Mouse (Mus musculus): Measurements from ENCODE around the gene Sln. TPM values are rescaled to one million over a fixed set of nuclear protein-coding genes. Genes with fewer than 3 reads are reported as not detected.

Sln gene
- 0.24 TPM in 1 of 2 replicates, not detected in the other for polyA plus RNA-seq (2016; fragmentation: Nextera tagmentation; extraction: Ambion mirVana)

- H3K9me3 ChIP-seq = no peaks in the 10 kb centered on the region
- no peak within 1 kb of the TSS for H3K27ac ChIP-seq (replicated peaks)
- no peak within 1 kb of the TSS for H3K4me3 ChIP-seq
- no peaks in the 10 kb centered on the region for H3K27me3 ChIP-seq
- H3K9ac ChIP-seq (replicated peaks) = no peak within 1 kb of the TSS
- no peaks in the 10 kb centered on the region for H3K4me1 ChIP-seq
- ATAC-seq (ENCODE audit: low FRiP score, low read depth) = no peak
- WGBS = 88% methylated on average over 4 of the region's 4 CpGs
- no peak within 1 kb of the TSS for H3K4me2 ChIP-seq (replicated peaks)
- H3K36me3 ChIP-seq = no peaks in the 10 kb centered on the region
Observed at GRCm38 (mm10) chr9:53849864-53850263, at the start of gene Sln. Sln (plus strand) TSS chr9:53850164.

GRCm38 (mm10) chr9:53802921-53803320, 47.0 kb upstream of the Sln start:
- no peak overlapping the region for H3K9ac ChIP-seq (replicated peaks)
- H3K4me3 ChIP-seq = no peak overlapping the region
- no peak overlapping the region for H3K4me2 ChIP-seq (replicated peaks)
- H3K4me1 ChIP-seq = no peaks in the 10 kb centered on the region
- no peaks in the 10 kb centered on the region for H3K9me3 ChIP-seq
- H3K27me3 ChIP-seq = no peaks in the 10 kb centered on the region
- no peak for ATAC-seq (ENCODE audit: low FRiP score, low read depth)
- 96% methylated on average over 7 of the region's 7 CpGs for WGBS
- H3K36me3 ChIP-seq = no peaks in the 10 kb centered on the region
- no peak overlapping the region for H3K27ac ChIP-seq (replicated peaks)

- no peak for ATAC-seq (ENCODE audit: low FRiP score, low read depth)
- no peaks in the 10 kb centered on the region for H3K36me3 ChIP-seq
- WGBS = 27% methylated on average over 7 of the region's 7 CpGs
- no peak overlapping the region for H3K4me2 ChIP-seq (replicated peaks)
- H3K9me3 ChIP-seq = no peaks in the 10 kb centered on the region
- no peak overlapping the region for H3K27ac ChIP-seq (replicated peaks)
- H3K9ac ChIP-seq (replicated peaks) = no peak overlapping the region
- H3K4me1 ChIP-seq = no peaks in the 10 kb centered on the region
- H3K27me3 ChIP-seq = no peaks in the 10 kb centered on the region
- no peak overlapping the region for H3K4me3 ChIP-seq
Observed at GRCm38 (mm10) chr9:53806496-53807086, 43.4 kb upstream of the Sln start.

GRCm38 (mm10) chr9:53813418-53813817, 36.5 kb upstream of the Sln start:
- H3K4me1 ChIP-seq = no peaks in the 10 kb centered on the region
- H3K9ac ChIP-seq (replicated peaks) = no peak overlapping the region
- H3K27me3 ChIP-seq = no peaks in the 10 kb centered on the region
- no peak overlapping the region for H3K27ac ChIP-seq (replicated peaks)
- H3K9me3 ChIP-seq = no peaks in the 10 kb centered on the region
- H3K4me3 ChIP-seq = no peak overlapping the region
- no peak for ATAC-seq (ENCODE audit: low FRiP score, low read depth)
- WGBS = 87% methylated on average over 6 of the region's 6 CpGs
- no peak overlapping the region for H3K4me2 ChIP-seq (replicated peaks)
- H3K36me3 ChIP-seq = no peaks in the 10 kb centered on the region

- no peaks in the 10 kb centered on the region for H3K36me3 ChIP-seq
- H3K4me2 ChIP-seq (replicated peaks) = no peak overlapping the region
- no peak overlapping the region for H3K9ac ChIP-seq (replicated peaks)
- no peak overlapping the region for H3K27ac ChIP-seq (replicated peaks)
- no peaks in the 10 kb centered on the region for H3K4me1 ChIP-seq
- no peak for ATAC-seq (ENCODE audit: low FRiP score, low read depth)
- no peaks in the 10 kb centered on the region for H3K27me3 ChIP-seq
- 38% methylated on average over 4 of the region's 4 CpGs for WGBS
- no peaks in the 10 kb centered on the region for H3K9me3 ChIP-seq
- no peak overlapping the region for H3K4me3 ChIP-seq
Observed at GRCm38 (mm10) chr9:53818760-53819159, 31.2 kb upstream of the Sln start.

GRCm38 (mm10) chr9:53825318-53825717, 24.6 kb upstream of the Sln start:
- Histone ChIP-seq H3K4me1 (peaks cover 3% of the 10 kb centered on the region; the same call in 1 of the 2 replicates), H3K4me3 (no peak overlapping the region), H3K4me2 (replicated peaks) (no peak overlapping the region), H3K27me3 (no peaks in the 10 kb centered on the region; the same call in 1 of the 2 replicates), H3K27ac (replicated peaks) (no peak overlapping the region), H3K9me3 (no peaks in the 10 kb centered on the region), H3K9ac (replicated peaks) (no peak overlapping the region), H3K36me3 (no peaks in the 10 kb centered on the region)
- 0 out of 2 replicates have a peak, but pooled peaks have one; percentile 27 for ATAC-seq (ENCODE audit: low FRiP score, low read depth)
- 10% methylated on average over 9 of the region's 9 CpGs for WGBS

- Histone ChIP-seq H3K4me1 (peaks cover 3% of the 10 kb centered on the region; the same call in 1 of the 2 replicates), H3K9ac (replicated peaks) (peak overlapping the region; percentile 42), H3K4me3 (peak overlapping the region; percentile 42), H3K9me3 (no peaks in the 10 kb centered on the region), H3K4me2 (replicated peaks) (peak overlapping the region; percentile 55), H3K27ac (replicated peaks) (no peak overlapping the region), H3K27me3 (no peaks in the 10 kb centered on the region; the same call in 1 of the 2 replicates), H3K36me3 (no peaks in the 10 kb centered on the region)
- WGBS = 21% methylated on average over 14 of the region's 14 CpGs
- 0 out of 2 replicates have a peak, but pooled peaks have one; percentile 23 for ATAC-seq (ENCODE audit: low FRiP score, low read depth)
Observed at GRCm38 (mm10) chr9:53829081-53829865, 20.7 kb upstream of the Sln start.

GRCm38 (mm10) chr9:53829866-53830209, 20.1 kb upstream of the Sln start:
- no peaks in the 10 kb centered on the region for H3K9me3 ChIP-seq
- 0 out of 2 replicates have a peak, but pooled peaks have one; percentile 16 for ATAC-seq (ENCODE audit: low FRiP score, low read depth)
- H3K4me3 ChIP-seq = peak overlapping the region; percentile 42
- no peaks in the 10 kb centered on the region; the same call in 1 of the 2 replicates for H3K27me3 ChIP-seq
- no peak overlapping the region for H3K27ac ChIP-seq (replicated peaks)
- no peaks in the 10 kb centered on the region for H3K36me3 ChIP-seq
- H3K9ac ChIP-seq (replicated peaks) = peak overlapping the region; percentile 42
- H3K4me1 ChIP-seq = peaks cover 3% of the 10 kb centered on the region; the same call in 1 of the 2 replicates
- WGBS = 49% methylated on average over 2 of the region's 2 CpGs
- peak overlapping the region; percentile 55 for H3K4me2 ChIP-seq (replicated peaks)

- WGBS = 75% methylated on average over 3 of the region's 3 CpGs
- no peak overlapping the region for H3K27ac ChIP-seq (replicated peaks)
- no peaks in the 10 kb centered on the region for H3K4me1 ChIP-seq
- no peaks in the 10 kb centered on the region for H3K9me3 ChIP-seq
- H3K36me3 ChIP-seq = no peaks in the 10 kb centered on the region
- H3K4me3 ChIP-seq = no peak overlapping the region
- H3K27me3 ChIP-seq = no peaks in the 10 kb centered on the region
- no peak overlapping the region for H3K4me2 ChIP-seq (replicated peaks)
- no peak for ATAC-seq (ENCODE audit: low FRiP score, low read depth)
- H3K9ac ChIP-seq (replicated peaks) = no peak overlapping the region
Observed at GRCm38 (mm10) chr9:53835039-53835438, 14.9 kb upstream of the Sln start.

GRCm38 (mm10) chr9:53835976-53836375, 14.0 kb upstream of the Sln start:
- Histone ChIP-seq H3K36me3 (no peaks in the 10 kb centered on the region), H3K4me2 (replicated peaks) (no peak overlapping the region), H3K27me3 (no peaks in the 10 kb centered on the region), H3K4me1 (no peaks in the 10 kb centered on the region), H3K9me3 (no peaks in the 10 kb centered on the region), H3K4me3 (no peak overlapping the region), H3K9ac (replicated peaks) (no peak overlapping the region), H3K27ac (replicated peaks) (no peak overlapping the region)
- no peak for ATAC-seq (ENCODE audit: low FRiP score, low read depth)
- WGBS = 58% methylated on average over 4 of the region's 4 CpGs

GRCm38 (mm10) chr9:53838816-53839215, 11.1 kb upstream of the Sln start:
- Histone ChIP-seq H3K9me3 (no peaks in the 10 kb centered on the region), H3K4me1 (no peaks in the 10 kb centered on the region), H3K27ac (replicated peaks) (no peak overlapping the region), H3K27me3 (no peaks in the 10 kb centered on the region), H3K4me3 (no peak overlapping the region), H3K4me2 (replicated peaks) (no peak overlapping the region), H3K9ac (replicated peaks) (no peak overlapping the region), H3K36me3 (no peaks in the 10 kb centered on the region)
- no peak for ATAC-seq (ENCODE audit: low FRiP score, low read depth)
- WGBS = 79% methylated on average over 8 of the region's 8 CpGs

GRCm38 (mm10) chr9:53848548-53848947, 1.4 kb upstream of the Sln start:
- WGBS = 81% methylated on average over 8 of the region's 8 CpGs
- Histone ChIP-seq H3K9me3 (no peaks in the 10 kb centered on the region), H3K27ac (replicated peaks) (no peak overlapping the region), H3K4me3 (no peak overlapping the region), H3K36me3 (no peaks in the 10 kb centered on the region), H3K4me1 (no peaks in the 10 kb centered on the region), H3K9ac (replicated peaks) (no peak overlapping the region), H3K27me3 (no peaks in the 10 kb centered on the region), H3K4me2 (replicated peaks) (no peak overlapping the region)
- no peak for ATAC-seq (ENCODE audit: low FRiP score, low read depth)

All from midbrain, embryonic 12.5 days (tissue).